Mouse (Mus musculus) liver, adult 2 months (tissue): ENCODE measurements around the gene Galk2.

Experiments used
- CTCF ChIP-seq: fragments of 200-500 bp; IDR thresholded peaks from 2 replicates; pipeline ENCODE4 v1.5.1; 2011; ENCODE audit warnings: low read depth, low read length, control low read depth
- POLR2A ChIP-seq: fragments of 200-500 bp; IDR thresholded peaks from 2 replicates; pipeline ENCODE4 v1.6.1; 2011; ENCODE audit warnings: low read length, control low read depth; ENCODE audit not compliant: insufficient read depth; ENCODE audit errors: extremely low read depth

DNA sequence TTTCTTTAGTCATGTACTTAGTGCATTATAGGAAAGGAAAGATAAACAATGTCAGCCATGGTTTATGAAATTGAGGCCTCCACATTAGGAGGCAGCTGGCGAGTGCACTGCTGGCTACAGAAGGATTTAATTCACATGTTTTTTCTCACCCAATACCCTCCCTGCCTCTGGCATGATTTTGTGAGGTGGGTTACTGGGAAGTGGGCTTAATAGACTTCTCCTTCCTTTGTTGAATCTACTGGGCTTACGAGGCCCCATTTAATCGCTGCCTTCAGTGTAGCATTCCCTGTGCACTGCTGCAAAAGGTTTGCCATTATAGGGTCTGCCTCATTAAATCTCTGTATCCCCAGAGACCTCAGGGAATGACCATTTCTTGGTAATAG, 58.4 kb downstream of the Galk2 start:
- TF ChIP-seq POLR2A = no peak
- TF ChIP-seq CTCF = no peak
